Mouse (Mus musculus) B cell, adult 67 days (primary cell): ENCODE measurements around the gene Npy5r. TPM values are rescaled to one million over a fixed set of nuclear protein-coding genes. Genes with fewer than 3 reads are reported as not detected.

ENCODE experiments used
- total RNA-seq, 2 experiments: library from RNA; stranded (reverse); gene quantifications; 4 replicates each; pipeline ENCODE4 v1.2.4; 2023

Npy5r gene
- not detected for total RNA-seq

GRCm38 (mm10) chr8:66687511-66688329 lies at the start of gene Npy5r:
Gene Npy5r, minus strand, starts transcription at chr8:66688128.

GRCm38 (mm10) chr8:66696970-66697843 lies 9.3 kb upstream of the Npy5r start, which contains the start of gene Npy1r:
Gene Npy1r, plus strand, starts transcription at chr8:66697192.

Other genes with a start within 250 kb of the Npy5r start
- gene Tma16, start 201.6 kb downstream of the Npy5r start, total RNA-seq = 10 to 100 TPM; 18.1 to 21.3 TPM
- not detected for gene Tktl2, start 176.4 kb downstream of the Npy5r start, total RNA-seq
- gene Npy1r, start 9.1 kb upstream of the Npy5r start, total RNA-seq = under 1 TPM in 1 of 2 experiments, not detected in 1; 0.17 TPM
- gene Naf1, start 172.1 kb upstream of the Npy5r start, total RNA-seq = 10 to 100 TPM; 10.3 to 10.5 TPM